Mouse (Mus musculus): ENCODE measurements at regions not wholly inside any gene's neighbourhood (a gene's known extent, or its start where the extent isn't known, plus 50 kb on each side); places are given as distances from the start of the nearest gene placed in this dataset.
A peak's percentile ranks its signal among the peaks of the same experiment; 100 is the strongest.

DNA sequence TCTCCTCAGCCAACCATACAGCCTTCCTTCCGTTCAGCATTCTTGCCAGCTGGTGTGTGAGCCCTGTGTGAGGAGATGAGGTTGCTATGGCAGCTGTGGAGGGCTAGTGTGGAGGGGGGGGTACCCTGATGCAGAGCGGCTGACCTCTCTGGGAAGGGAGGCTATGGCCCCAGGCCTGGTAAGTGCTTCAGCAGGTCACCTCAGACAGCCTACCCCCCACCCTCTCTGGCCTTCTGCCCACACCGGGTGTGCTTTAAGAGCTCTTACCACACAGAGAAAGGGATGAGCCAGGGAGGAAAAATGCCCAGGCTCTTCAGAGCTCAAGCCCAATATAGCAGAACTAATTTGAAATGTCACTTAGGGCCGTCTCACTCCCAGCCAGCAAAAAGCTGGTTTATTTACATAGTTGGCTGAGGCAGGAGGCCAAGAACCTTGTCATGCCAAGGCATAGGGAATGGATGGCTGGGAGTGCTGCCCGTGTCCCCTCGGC, 69.1 kb upstream of the Pja1 start:
- no peaks in the 10 kb centered on the region for H3K9me3 ChIP-seq
- peaks cover 7% of the 10 kb centered on the region; the same call in 1 of the 2 replicates for H3K27me3 ChIP-seq
- no peak overlapping the region for H3K4me3 ChIP-seq
- WGBS, result 33% methylated on average over 5 of the region's 6 CpGs
- no peak overlapping the region for H3K4me2 ChIP-seq
- peaks cover 9% of the 10 kb centered on the region for H3K4me1 ChIP-seq
- no peak overlapping the region for H3K9ac ChIP-seq
- H3K36me3 ChIP-seq, result no peaks in the 10 kb centered on the region
- H3K27ac ChIP-seq, result no peak overlapping the region
- ATAC-seq (ENCODE audit: borderline replicate concordance, extremely low read depth, low FRiP score, low TSS enrichment), result peak; percentile 77; the same call in 1 of the 2 replicates

- Histone ChIP-seq H3K27ac (no peak overlapping the region), H3K9ac (no peak overlapping the region), H3K36me3 (no peaks in the 10 kb centered on the region), H3K4me2 (no peak overlapping the region), H3K9me3 (no peaks in the 10 kb centered on the region), H3K4me1 (peaks cover 9% of the 10 kb centered on the region), H3K4me3 (no peak overlapping the region), H3K27me3 (peaks cover 7% of the 10 kb centered on the region; the same call in 1 of the 2 replicates)
- ATAC-seq (ENCODE audit: borderline replicate concordance, extremely low read depth, low FRiP score, low TSS enrichment), result no peak
- WGBS, result 83% methylated on average over 4 of the region's 4 CpGs
Observed at GRCm38 (mm10) chrX:99539684-99540083, 68.6 kb upstream of the Pja1 start.

- Histone ChIP-seq H3K27me3 (peaks cover 17% of the 10 kb centered on the region; the same call in 1 of the 2 replicates), H3K9me3 (no peaks in the 10 kb centered on the region), H3K9ac (no peak overlapping the region), H3K4me1 (peaks cover 9% of the 10 kb centered on the region), H3K27ac (no peak overlapping the region), H3K4me2 (no peak overlapping the region), H3K4me3 (no peak overlapping the region), H3K36me3 (no peaks in the 10 kb centered on the region)
- ATAC-seq (ENCODE audit: borderline replicate concordance, extremely low read depth, low FRiP score, low TSS enrichment), result no peak
- WGBS, result 55% methylated on average over 4 of the region's 4 CpGs
Observed at GRCm38 (mm10) chrX:99537814-99538213, 66.7 kb upstream of the Pja1 start.

- no peak overlapping the region for H3K4me2 ChIP-seq
- 69% methylated on average over 4 of the region's 4 CpGs for WGBS
- peaks cover 23% of the 10 kb centered on the region; the same call in 1 of the 2 replicates for H3K27me3 ChIP-seq
Observed at GRCm38 (mm10) chrX:99534922-99535321, 63.8 kb upstream of the Pja1 start.

DNA sequence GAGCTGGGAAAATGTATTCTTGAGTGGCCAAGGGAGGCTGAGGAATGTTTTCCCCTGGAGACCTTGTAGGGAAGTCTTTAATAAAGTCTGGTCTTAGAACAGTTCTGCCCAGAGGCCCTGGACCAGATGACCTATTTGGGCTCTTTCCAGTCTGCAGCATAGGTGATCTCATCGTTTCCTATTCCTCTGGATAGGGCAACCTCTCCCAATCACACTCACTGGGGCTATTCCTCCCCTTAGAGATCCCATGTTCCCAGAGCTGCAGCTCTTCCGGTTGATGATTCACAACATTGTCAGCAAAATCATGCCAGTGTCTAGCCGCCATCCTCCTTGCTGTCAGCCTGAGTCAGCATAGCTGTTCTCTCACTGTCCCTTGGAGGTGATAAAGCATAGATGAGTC, 60.1 kb upstream of the Pja1 start:
- H3K36me3 ChIP-seq, result no peaks in the 10 kb centered on the region
- H3K27me3 ChIP-seq, result peaks cover 17% of the 10 kb centered on the region; the same call in 1 of the 2 replicates
- H3K4me1 ChIP-seq, result peaks cover 8% of the 10 kb centered on the region
- WGBS, result 59% methylated on average over 3 of the region's 3 CpGs
- H3K27ac ChIP-seq, result peak overlapping the region; percentile 84
- no peak overlapping the region for H3K4me3 ChIP-seq
- H3K4me2 ChIP-seq, result no peak overlapping the region
- no peak for ATAC-seq (ENCODE audit: borderline replicate concordance, extremely low read depth, low FRiP score, low TSS enrichment)
- H3K9ac ChIP-seq, result no peak overlapping the region
- H3K9me3 ChIP-seq, result no peaks in the 10 kb centered on the region

More at GRCm38 (mm10) chrX:99534922-99535321, 63.8 kb upstream of the Pja1 start:
- peaks cover 15% of the 10 kb centered on the region for H3K4me1 ChIP-seq
- H3K9me3 ChIP-seq, result no peaks in the 10 kb centered on the region
- no peak overlapping the region for H3K27ac ChIP-seq
- no peak for ATAC-seq (ENCODE audit: borderline replicate concordance, extremely low read depth, low FRiP score, low TSS enrichment)
- no peaks in the 10 kb centered on the region for H3K36me3 ChIP-seq
- H3K4me3 ChIP-seq, result no peak overlapping the region
- no peak overlapping the region for H3K9ac ChIP-seq

- 35% methylated on average over 7 of the region's 7 CpGs for WGBS
- H3K4me1 ChIP-seq, result peaks cover 8% of the 10 kb centered on the region
- H3K36me3 ChIP-seq, result no peaks in the 10 kb centered on the region
- no peak overlapping the region for H3K9ac ChIP-seq
- H3K4me3 ChIP-seq, result no peak overlapping the region
- no peaks in the 10 kb centered on the region for H3K9me3 ChIP-seq
- peak; percentile 61; the same call in 1 of the 2 replicates for ATAC-seq (ENCODE audit: borderline replicate concordance, extremely low read depth, low FRiP score, low TSS enrichment)
- H3K4me2 ChIP-seq, result no peak overlapping the region
- peaks cover 22% of the 10 kb centered on the region; the same call in 1 of the 2 replicates for H3K27me3 ChIP-seq
- peak overlapping the region; percentile 84 for H3K27ac ChIP-seq
Observed at GRCm38 (mm10) chrX:99530511-99530910, 59.4 kb upstream of the Pja1 start.

GRCm38 (mm10) chrX:99523306-99523705, 52.2 kb upstream of the Pja1 start:
- Histone ChIP-seq H3K4me3 (no peak overlapping the region), H3K9ac (no peak overlapping the region), H3K27me3 (peaks cover 50% of the 10 kb centered on the region; the same call in 1 of the 2 replicates), H3K9me3 (no peaks in the 10 kb centered on the region), H3K27ac (no peak overlapping the region), H3K4me2 (no peak overlapping the region), H3K36me3 (no peaks in the 10 kb centered on the region), H3K4me1 (peaks cover 9% of the 10 kb centered on the region; the same call in 1 of the 2 replicates)
- WGBS, result 21% methylated on average over 6 of the region's 6 CpGs
- ATAC-seq (ENCODE audit: borderline replicate concordance, extremely low read depth, low FRiP score, low TSS enrichment), result no peak

DNA sequence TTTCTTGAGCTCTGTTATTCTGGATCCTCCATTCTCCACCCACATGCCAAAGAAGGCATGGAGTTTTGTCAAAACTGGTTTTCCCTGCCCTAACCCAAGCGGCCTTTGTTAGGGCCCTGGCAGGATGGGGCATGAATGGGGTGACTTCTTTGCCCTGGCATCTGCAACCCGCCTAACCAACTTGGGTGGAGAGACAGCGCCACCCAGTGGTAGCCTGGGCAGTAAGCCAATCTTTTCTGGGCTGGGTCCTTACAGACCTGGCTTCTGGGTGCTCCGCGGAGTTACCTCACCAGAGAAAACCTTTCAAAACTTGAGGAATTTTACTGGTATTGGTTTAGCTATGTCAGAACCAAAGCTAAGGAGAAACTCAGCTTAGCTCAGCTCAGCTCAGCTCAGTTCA, 51.8 kb upstream of the Pja1 start:
- H3K4me1 ChIP-seq, result peaks cover 9% of the 10 kb centered on the region; the same call in 1 of the 2 replicates
- no peak overlapping the region for H3K9ac ChIP-seq
- no peak overlapping the region for H3K27ac ChIP-seq
- WGBS, result 18% methylated on average over 5 of the region's 5 CpGs
- peak; percentile 62 for ATAC-seq (ENCODE audit: borderline replicate concordance, extremely low read depth, low FRiP score, low TSS enrichment)
- H3K4me2 ChIP-seq, result no peak overlapping the region
- no peak overlapping the region for H3K4me3 ChIP-seq
- peaks cover 52% of the 10 kb centered on the region; the same call in 1 of the 2 replicates for H3K27me3 ChIP-seq
- no peaks in the 10 kb centered on the region for H3K36me3 ChIP-seq
- no peaks in the 10 kb centered on the region for H3K9me3 ChIP-seq

DNA sequence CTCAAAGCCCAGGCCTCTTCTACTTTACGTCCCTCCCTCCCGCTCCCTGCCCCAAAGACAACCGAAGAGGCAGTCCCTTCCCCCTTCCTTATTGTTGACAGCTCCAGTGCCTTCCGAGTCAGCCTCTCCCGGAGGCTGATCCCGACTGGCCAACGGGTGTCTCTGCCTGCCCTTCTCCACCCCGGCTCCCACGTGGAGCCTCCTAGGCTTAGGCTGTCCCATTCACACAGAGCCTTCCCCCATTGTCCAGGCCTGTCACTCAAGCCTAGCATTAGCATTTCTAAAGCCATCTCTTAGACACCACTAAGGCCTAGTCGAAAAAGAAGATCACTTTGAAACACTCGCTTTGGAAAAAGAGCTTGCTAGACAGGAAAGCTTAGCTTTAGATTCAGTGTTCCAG, 51.2 kb upstream of the Pja1 start:
- H3K9ac ChIP-seq, result no peak overlapping the region
- no peak overlapping the region for H3K4me3 ChIP-seq
- peaks cover 9% of the 10 kb centered on the region; the same call in 1 of the 2 replicates for H3K4me1 ChIP-seq
- no peak overlapping the region for H3K4me2 ChIP-seq
- ATAC-seq (ENCODE audit: borderline replicate concordance, extremely low read depth, low FRiP score, low TSS enrichment), result no peak
- H3K36me3 ChIP-seq, result no peaks in the 10 kb centered on the region
- H3K27ac ChIP-seq, result no peak overlapping the region
- peaks cover 52% of the 10 kb centered on the region; the same call in 1 of the 2 replicates for H3K27me3 ChIP-seq
- 55% methylated on average over 11 of the region's 11 CpGs for WGBS
- H3K9me3 ChIP-seq, result no peaks in the 10 kb centered on the region

- Histone ChIP-seq H3K9me3 (no peaks in the 10 kb centered on the region), H3K27me3 (peaks cover 52% of the 10 kb centered on the region; the same call in 1 of the 2 replicates), H3K27ac (no peak overlapping the region), H3K36me3 (no peaks in the 10 kb centered on the region), H3K9ac (no peak overlapping the region), H3K4me1 (peaks cover 9% of the 10 kb centered on the region; the same call in 1 of the 2 replicates), H3K4me2 (no peak overlapping the region), H3K4me3 (no peak overlapping the region)
- 66% methylated on average over 7 of the region's 7 CpGs for WGBS
- ATAC-seq (ENCODE audit: borderline replicate concordance, extremely low read depth, low FRiP score, low TSS enrichment), result no peak
Observed at GRCm38 (mm10) chrX:99521866-99522265, 50.8 kb upstream of the Pja1 start.

Measured in lung, embryonic 15.5 days (tissue).